Mouse (Mus musculus): ENCODE data around the gene Tesk1.

The Tesk1 gene

GRCm38 (mm10) chr4:43441639-43442038 lies at the start of gene Tesk1:
TSS of gene Tesk1 (plus strand) at chr4:43441939.
- DNase-seq (ENCODE audit: extremely low read depth, low read depth, low spot score), result no peak

- no peak for DNase-seq (ENCODE audit: extremely low read depth, low read depth, low spot score)
Measured at GRCm38 (mm10) chr4:43394345-43394891, 47.3 kb upstream of the Tesk1 start.

GRCm38 (mm10) chr4:43395147-43395546 lies 46.6 kb upstream of the Tesk1 start:
- DNase-seq (ENCODE audit: extremely low read depth, low read depth, low spot score), result no peak

- DNase-seq (ENCODE audit: extremely low read depth, low read depth, low spot score), result no peak
Measured at GRCm38 (mm10) chr4:43395836-43396235, 45.9 kb upstream of the Tesk1 start.

- DNase-seq (ENCODE audit: extremely low read depth, low read depth, low spot score), result no peak
Measured at GRCm38 (mm10) chr4:43396381-43396780, 45.4 kb upstream of the Tesk1 start.

GRCm38 (mm10) chr4:43398014-43398413 lies 43.7 kb upstream of the Tesk1 start:
- no peak for DNase-seq (ENCODE audit: extremely low read depth, low read depth, low spot score)

- no peak for DNase-seq (ENCODE audit: extremely low read depth, low read depth, low spot score)
Measured at GRCm38 (mm10) chr4:43398829-43399331, 42.9 kb upstream of the Tesk1 start.

- DNase-seq (ENCODE audit: extremely low read depth, low read depth, low spot score), result no peak
Measured at GRCm38 (mm10) chr4:43399391-43400131, 42.2 kb upstream of the Tesk1 start.

GRCm38 (mm10) chr4:43400976-43401375 lies 40.8 kb upstream of the Tesk1 start:
- no peak for DNase-seq (ENCODE audit: extremely low read depth, low read depth, low spot score)

- no peak for DNase-seq (ENCODE audit: extremely low read depth, low read depth, low spot score)
Measured at GRCm38 (mm10) chr4:43401486-43401885, 40.3 kb upstream of the Tesk1 start.

DNA sequence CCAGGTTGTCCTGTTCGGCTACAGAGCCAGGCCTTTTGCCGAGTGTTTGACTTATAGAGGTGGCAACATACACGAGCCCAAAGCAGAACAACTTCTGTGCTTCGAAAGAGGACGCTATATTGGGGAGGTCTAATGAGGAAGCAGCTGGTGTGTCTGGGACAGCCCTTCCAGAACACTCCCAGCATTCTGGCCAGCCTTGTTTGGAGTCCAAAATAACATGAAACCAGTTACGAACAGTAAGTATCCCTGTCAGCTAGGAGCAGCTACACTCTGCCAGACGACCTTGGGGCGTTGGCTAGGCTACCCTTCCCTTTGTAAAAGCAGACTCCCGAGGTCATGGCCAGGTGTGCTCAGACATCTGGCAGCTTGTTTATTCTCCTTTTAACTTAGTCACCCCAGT lies 39.5 kb upstream of the Tesk1 start:
- no peak for DNase-seq (ENCODE audit: extremely low read depth, low read depth, low spot score)

DNA sequence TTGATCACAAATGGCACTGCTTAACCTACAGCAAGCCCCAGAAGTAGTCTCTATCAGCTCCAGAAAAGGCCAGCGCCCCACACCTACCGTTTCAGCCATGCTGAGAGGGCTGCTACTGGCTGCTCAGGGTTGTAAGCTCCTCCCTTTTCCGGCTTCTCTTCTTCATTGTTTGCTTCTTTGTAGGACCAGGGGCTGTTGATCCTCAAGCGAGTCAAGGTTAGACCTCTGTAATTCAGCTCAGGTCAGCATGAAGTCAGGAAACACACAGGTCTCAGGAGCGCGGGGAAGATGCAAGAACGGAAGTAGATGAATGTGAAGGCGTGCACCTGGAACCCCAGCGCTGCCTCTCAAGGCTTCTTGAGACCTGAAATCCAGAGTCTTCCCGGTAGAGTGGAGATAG lies 37.0 kb upstream of the Tesk1 start:
- DNase-seq (ENCODE audit: extremely low read depth, low read depth, low spot score), result no peak

- DNase-seq (ENCODE audit: extremely low read depth, low read depth, low spot score), result no peak
Measured at GRCm38 (mm10) chr4:43406162-43406971, 35.4 kb upstream of the Tesk1 start.

DNA sequence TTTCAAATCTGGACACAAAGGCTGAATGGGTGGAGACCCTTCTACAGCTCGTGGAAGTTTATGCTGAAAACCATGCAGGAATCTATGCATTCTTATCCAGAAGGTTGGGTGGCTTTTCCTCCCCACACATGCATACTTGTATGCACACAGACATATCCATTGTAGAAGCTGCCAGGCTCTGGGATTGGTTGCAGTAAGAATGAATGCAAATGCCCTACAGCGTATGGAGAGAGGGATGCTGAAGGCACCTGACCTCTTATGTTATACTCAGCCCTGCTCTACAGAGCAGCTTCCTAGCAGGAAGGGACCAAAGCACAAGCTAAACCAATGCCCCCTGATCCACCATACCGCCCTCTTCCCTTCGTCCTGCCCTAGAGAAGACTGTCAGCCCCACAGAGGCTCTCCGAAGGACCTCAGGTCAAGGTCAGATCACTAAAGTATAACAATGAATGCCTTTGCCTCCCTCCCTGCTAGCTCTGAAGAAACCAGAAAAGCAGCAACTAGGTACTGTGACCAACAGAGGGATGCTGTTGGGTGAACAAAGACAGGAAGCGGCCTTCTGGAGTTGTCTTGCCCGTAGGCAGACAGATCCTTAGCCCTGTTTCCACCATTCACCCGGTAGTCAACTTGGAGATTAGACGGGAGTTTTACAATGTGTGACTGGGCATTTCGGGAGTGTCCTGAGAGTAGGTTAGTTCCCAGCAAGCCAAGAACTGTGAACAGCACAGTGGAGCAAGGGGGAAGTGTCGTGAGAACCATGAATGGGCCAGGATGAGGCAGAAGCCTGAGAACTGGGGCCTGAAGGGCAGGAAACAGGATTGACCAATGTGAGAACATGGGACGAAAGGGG lies 34.4 kb upstream of the Tesk1 start:
- DNase-seq (ENCODE audit: extremely low read depth, low read depth, low spot score), result no peak

GRCm38 (mm10) chr4:43414761-43415160 lies 27.0 kb upstream of the Tesk1 start:
- no peak for DNase-seq (ENCODE audit: extremely low read depth, low read depth, low spot score)

DNA sequence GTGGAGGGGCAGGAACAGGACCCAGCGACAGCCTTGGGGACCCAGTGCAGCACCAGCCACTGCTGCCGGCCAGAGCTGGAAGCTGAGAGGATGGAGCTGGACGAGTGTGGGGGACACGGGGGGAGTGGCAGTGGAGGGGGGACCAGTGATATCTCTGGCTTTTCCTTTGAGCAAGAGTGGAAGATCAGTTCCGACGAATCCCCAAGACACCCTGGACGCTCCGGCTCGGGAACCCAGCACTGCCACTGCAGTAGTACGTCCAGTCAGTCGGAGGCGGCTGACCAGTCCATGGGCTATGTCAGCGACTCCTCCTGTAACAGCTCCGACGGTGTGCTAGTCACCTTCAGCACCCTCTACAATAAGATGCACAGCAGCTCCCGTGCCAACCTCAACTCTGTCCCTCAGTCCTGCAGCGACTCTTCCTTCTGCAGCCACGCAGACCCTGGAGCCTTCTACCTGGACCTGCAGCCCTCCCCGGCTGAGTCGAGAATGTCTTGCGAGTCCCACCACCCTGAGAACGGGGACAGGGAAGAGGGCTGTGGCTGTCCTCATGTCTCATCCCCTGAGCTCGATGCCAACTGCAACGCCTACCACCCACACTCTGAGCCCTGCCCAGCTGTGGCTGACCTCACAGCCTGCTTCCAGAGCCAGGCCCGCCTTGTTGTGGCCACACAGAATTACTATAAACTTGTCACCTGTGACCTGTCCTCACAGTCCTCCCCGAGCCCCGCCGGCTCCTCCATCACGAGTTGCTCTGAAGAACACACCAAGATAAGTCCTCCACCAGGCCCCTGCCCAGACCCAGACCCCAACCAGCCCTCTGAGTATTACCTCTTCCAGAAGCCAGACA lies 26.3 kb upstream of the Tesk1 start:
- no peak for DNase-seq (ENCODE audit: extremely low read depth, low read depth, low spot score)

DNA sequence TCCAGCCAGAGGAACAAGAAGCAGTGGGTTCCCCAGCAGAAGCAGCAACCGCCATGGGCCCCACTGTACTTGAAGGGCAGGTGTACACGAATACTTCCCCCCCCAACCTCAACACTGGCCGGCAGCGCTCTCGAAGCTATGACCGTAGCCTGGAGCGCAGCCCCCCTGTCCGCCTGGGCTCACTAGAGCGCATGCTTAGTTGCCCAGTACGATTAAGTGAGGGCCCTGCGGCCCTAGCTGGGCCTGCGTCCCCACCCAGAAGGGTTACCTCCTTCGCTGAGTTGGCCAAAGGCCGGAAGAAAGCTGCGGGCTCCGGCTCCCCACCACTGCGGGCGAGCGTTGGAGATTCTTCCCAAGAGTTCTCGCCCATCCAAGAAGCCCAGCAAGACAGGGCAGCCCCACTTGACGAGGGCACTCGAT lies 25.7 kb upstream of the Tesk1 start:
- no peak for DNase-seq (ENCODE audit: extremely low read depth, low read depth, low spot score)

DNA sequence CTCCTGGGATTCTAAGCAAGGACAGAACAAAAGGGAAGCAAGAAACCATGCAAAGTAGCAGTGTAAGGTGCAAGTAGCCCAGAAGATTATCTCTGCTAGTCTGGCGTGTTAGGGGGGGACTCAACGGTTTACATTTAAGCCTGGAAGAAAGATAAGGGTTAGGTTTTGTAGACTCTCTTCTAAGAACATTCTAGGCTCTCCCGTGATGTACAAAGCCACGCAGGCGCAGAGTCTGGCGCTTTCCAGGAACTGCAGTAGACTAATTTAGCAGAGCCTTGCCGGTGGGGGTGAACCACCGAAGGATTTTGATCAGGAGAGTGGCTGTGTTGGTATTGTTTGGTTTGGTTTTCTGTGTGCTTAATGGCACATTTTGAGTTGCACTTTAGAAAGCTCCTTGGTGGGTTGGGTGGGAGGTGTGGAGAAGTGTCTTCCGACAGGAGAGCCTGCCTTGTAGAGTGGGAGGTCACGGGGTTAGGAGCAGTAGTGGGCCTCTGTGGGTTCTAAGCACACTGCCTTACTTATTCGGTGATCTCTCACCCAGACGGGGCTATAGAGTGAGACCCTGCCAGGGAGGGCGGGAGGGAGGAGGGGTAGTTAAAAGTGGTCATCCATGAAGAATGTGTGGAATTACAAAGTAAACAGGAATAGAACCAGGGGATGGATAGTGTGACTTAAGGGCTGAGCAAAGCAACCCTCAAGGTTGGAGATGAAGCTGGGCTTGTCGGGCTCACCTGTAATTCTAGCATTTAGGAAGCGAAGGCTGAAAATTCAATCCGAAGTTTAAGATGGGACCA lies 24.3 kb upstream of the Tesk1 start:
- DNase-seq (ENCODE audit: extremely low read depth, low read depth, low spot score), result no peak

GRCm38 (mm10) chr4:43418450-43418849 lies 23.3 kb upstream of the Tesk1 start:
- no peak for DNase-seq (ENCODE audit: extremely low read depth, low read depth, low spot score)
